Mouse (Mus musculus): ENCODE results near the gene Nufip2. TPM values are rescaled to one million over a fixed set of nuclear protein-coding genes. Genes with fewer than 3 reads are reported as not detected.

Gene Nufip2
- total and polyA plus RNA-seq, 2 experiments from 2014 or later: 3.0 to 52.0 TPM

GRCm38 (mm10) chr11:77713736-77714135 lies 27.8 kb downstream of the Nufip2 start:
- no peak overlapping the region for H3K9ac ChIP-seq
- no peak overlapping the region for H3K27ac ChIP-seq (ENCODE audit: low read depth, low read length)
- H3K4me2 ChIP-seq (ENCODE audit: low read depth): no peak overlapping the region
- no peaks in the 10 kb centered on the region for H3K27me3 ChIP-seq (ENCODE audit: insufficient read depth, low read length)
- 94% methylated on average over 3 of the region's 3 CpGs for WGBS
- no peak for DNase-seq
- no peaks in the 10 kb centered on the region for H3K9me3 ChIP-seq (ENCODE audit: low read length)
- no peaks in the 10 kb centered on the region for H3K4me1 ChIP-seq (ENCODE audit: insufficient read depth)
- no peak for TF ChIP-seq CTCF (IDR thresholded peaks at IDR 0.05; ENCODE audit: low read depth)
- no peak for ATAC-seq
- H3K4me3 ChIP-seq (ENCODE audit: low read depth, low read length): no peak overlapping the region
- no peaks in the 10 kb centered on the region for H3K36me3 ChIP-seq (ENCODE audit: insufficient read depth)

GRCm38 (mm10) chr11:77719055-77719454 lies 33.1 kb downstream of the Nufip2 start:
- no peak overlapping the region for H3K4me2 ChIP-seq (ENCODE audit: low read depth)
- 99% methylated on average over 2 of the region's 2 CpGs for WGBS
- no peaks in the 10 kb centered on the region for H3K36me3 ChIP-seq (ENCODE audit: insufficient read depth)
- no peaks in the 10 kb centered on the region for H3K9me3 ChIP-seq (ENCODE audit: low read length)
- no peak overlapping the region for H3K27ac ChIP-seq (ENCODE audit: low read depth, low read length)
- H3K27me3 ChIP-seq (ENCODE audit: insufficient read depth, low read length): no peaks in the 10 kb centered on the region
- DNase-seq (no peak), ATAC-seq (no peak)
- no peak for TF ChIP-seq CTCF (IDR thresholded peaks at IDR 0.05; ENCODE audit: low read depth)
- no peak overlapping the region for H3K4me3 ChIP-seq (ENCODE audit: low read depth, low read length)
- H3K9ac ChIP-seq: no peak overlapping the region
- no peaks in the 10 kb centered on the region for H3K4me1 ChIP-seq (ENCODE audit: insufficient read depth)

DNA sequence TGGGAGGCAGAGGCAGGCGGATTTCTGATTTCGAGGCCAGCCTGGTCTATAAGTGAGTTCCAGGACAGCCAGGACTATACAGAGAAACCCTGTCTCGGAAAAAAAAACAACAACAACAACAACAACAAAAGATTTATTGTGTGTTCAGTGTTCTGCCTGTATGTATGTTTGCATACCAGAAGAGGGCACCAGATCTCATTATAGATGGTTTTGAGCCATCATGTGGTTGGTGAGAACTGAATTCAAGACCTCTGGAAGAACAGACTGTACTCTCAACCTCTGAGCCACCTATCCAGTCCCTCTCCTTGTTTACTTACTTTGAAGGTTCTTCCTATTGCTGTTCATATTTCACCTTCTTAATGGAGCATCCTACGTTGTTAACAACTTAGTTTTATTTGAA lies 35.4 kb downstream of the Nufip2 start:
- WGBS: 90% methylated on average over 4 of the region's 4 CpGs
- no peaks in the 10 kb centered on the region for H3K27me3 ChIP-seq (ENCODE audit: insufficient read depth, low read length)
- no peak for DNase-seq
- no peak overlapping the region for H3K4me2 ChIP-seq (ENCODE audit: low read depth)
- H3K27ac ChIP-seq (ENCODE audit: low read depth, low read length): no peak overlapping the region
- no peak overlapping the region for H3K9ac ChIP-seq
- H3K4me1 ChIP-seq (ENCODE audit: insufficient read depth): 0 out of 2 replicates have a peak, but pooled peaks cover 3% of the 10 kb centered on the region
- H3K36me3 ChIP-seq (ENCODE audit: insufficient read depth): no peaks in the 10 kb centered on the region
- TF ChIP-seq CTCF (IDR thresholded peaks at IDR 0.05; ENCODE audit: low read depth): peak; percentile 12; the same call in 1 of the 2 replicates
- H3K4me3 ChIP-seq (ENCODE audit: low read depth, low read length): no peak overlapping the region
- ATAC-seq: no peak
- H3K9me3 ChIP-seq (ENCODE audit: low read length): no peaks in the 10 kb centered on the region

- no peak for ATAC-seq
- TF ChIP-seq CTCF (IDR thresholded peaks at IDR 0.05; ENCODE audit: low read depth): no peak
- no peak overlapping the region for H3K27ac ChIP-seq (ENCODE audit: low read depth, low read length)
- no peak overlapping the region for H3K4me3 ChIP-seq (ENCODE audit: low read depth, low read length)
- no peaks in the 10 kb centered on the region for H3K27me3 ChIP-seq (ENCODE audit: insufficient read depth, low read length)
- no peaks in the 10 kb centered on the region for H3K36me3 ChIP-seq (ENCODE audit: insufficient read depth)
- H3K4me2 ChIP-seq (ENCODE audit: low read depth): no peak overlapping the region
- no peak overlapping the region for H3K9ac ChIP-seq
- peak; percentile 13 for DNase-seq
- H3K4me1 ChIP-seq (ENCODE audit: insufficient read depth): 0 out of 2 replicates have a peak, but pooled peaks cover 3% of the 10 kb centered on the region
- H3K9me3 ChIP-seq (ENCODE audit: low read length): no peaks in the 10 kb centered on the region
- 72% methylated on average over 7 of the region's 7 CpGs for WGBS
These were observed 38.8 kb downstream of the Nufip2 start for GRCm38 (mm10) chr11:77724766-77725165.

DNA sequence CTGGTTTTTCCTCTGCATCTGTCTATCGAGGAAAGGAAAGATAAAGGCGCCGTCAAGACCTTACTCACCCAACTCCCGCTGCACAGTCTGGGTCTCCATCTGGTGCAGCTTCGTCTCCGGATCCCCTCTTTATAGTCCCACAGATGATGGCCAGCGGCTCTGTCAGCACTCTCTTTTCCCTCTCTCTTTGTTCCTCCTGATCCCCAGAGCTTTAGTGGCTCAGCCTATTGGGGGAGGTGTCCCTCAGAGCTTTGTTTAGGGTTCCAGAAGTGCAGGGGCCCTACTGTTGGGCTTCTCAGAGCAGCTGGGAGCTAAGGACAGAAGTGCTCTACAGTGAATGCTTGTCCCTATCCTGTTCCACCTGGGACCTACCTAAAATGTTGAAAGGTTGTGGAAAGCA lies 39.2 kb downstream of the Nufip2 start, which contains the start of gene Cryba1:
TSS of gene Cryba1 (minus strand) at position 101 of the 400 bp plus-strand sequence.
- ATAC-seq: no peak
- Histone ChIP-seq H3K9ac (no peak within 1 kb of the TSS), H3K27me3 (ENCODE audit: insufficient read depth, low read length) (no peaks in the 10 kb centered on the region), H3K27ac (ENCODE audit: low read depth, low read length) (no peak within 1 kb of the TSS), H3K4me1 (ENCODE audit: insufficient read depth) (0 out of 2 replicates have a peak, but pooled peaks cover 3% of the 10 kb centered on the region), H3K4me3 (ENCODE audit: low read depth, low read length) (no peak within 1 kb of the TSS), H3K36me3 (ENCODE audit: insufficient read depth) (no peaks in the 10 kb centered on the region), H3K4me2 (ENCODE audit: low read depth) (no peak within 1 kb of the TSS), H3K9me3 (ENCODE audit: low read length) (no peaks in the 10 kb centered on the region)
- no peak for TF ChIP-seq CTCF (IDR thresholded peaks at IDR 0.05; ENCODE audit: low read depth)
- WGBS: 54% methylated on average over 7 of the region's 7 CpGs
- DNase-seq: no peak

GRCm38 (mm10) chr11:77728587-77728986 lies 42.6 kb downstream of the Nufip2 start:
- Histone ChIP-seq H3K9ac (no peak overlapping the region), H3K27me3 (ENCODE audit: insufficient read depth, low read length) (no peaks in the 10 kb centered on the region), H3K36me3 (ENCODE audit: insufficient read depth) (no peaks in the 10 kb centered on the region), H3K4me2 (ENCODE audit: low read depth) (no peak overlapping the region), H3K9me3 (ENCODE audit: low read length) (no peaks in the 10 kb centered on the region), H3K27ac (ENCODE audit: low read depth, low read length) (no peak overlapping the region), H3K4me3 (ENCODE audit: low read depth, low read length) (no peak overlapping the region), H3K4me1 (ENCODE audit: insufficient read depth) (0 out of 2 replicates have a peak, but pooled peaks cover 3% of the 10 kb centered on the region)
- WGBS: 46% methylated on average over 2 of the region's 2 CpGs
- no peak for DNase-seq
- no peak for ATAC-seq
- TF ChIP-seq CTCF (IDR thresholded peaks at IDR 0.05; ENCODE audit: low read depth): no peak

DNA sequence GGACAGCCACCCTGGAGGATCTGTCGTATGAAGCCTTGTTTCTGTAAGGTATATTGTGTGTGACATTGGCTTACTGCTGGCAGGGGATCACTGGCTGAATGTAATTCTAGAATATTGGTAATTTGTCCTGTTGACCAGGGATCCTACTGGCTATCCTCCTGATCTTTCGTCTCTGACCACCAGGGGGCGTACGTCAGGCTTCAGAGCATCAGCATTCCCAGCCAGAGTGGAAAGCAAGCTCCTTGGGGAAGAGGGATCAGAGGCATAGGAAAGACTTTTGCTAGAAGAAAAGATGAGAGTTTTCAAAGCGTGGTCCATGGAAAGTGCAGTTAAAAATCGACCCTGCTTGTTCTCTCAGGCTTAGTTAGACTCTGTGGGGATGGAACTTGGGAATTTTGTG lies 51.3 kb downstream of the Nufip2 start:
- no peaks in the 10 kb centered on the region for H3K4me1 ChIP-seq (ENCODE audit: insufficient read depth)
- H3K4me3 ChIP-seq (ENCODE audit: low read depth, low read length): no peak overlapping the region
- H3K27me3 ChIP-seq (ENCODE audit: insufficient read depth, low read length): no peaks in the 10 kb centered on the region
- peak; percentile 93 for TF ChIP-seq CTCF (IDR thresholded peaks at IDR 0.05; ENCODE audit: low read depth)
- ATAC-seq (peak; percentile 43; the same call in 1 of the 2 replicates), DNase-seq (peak; percentile 83)
- no peak overlapping the region for H3K9ac ChIP-seq
- H3K36me3 ChIP-seq (ENCODE audit: insufficient read depth): no peaks in the 10 kb centered on the region
- H3K9me3 ChIP-seq (ENCODE audit: low read length): no peaks in the 10 kb centered on the region
- no peak overlapping the region for H3K27ac ChIP-seq (ENCODE audit: low read depth, low read length)
- 1% methylated on average over 6 of the region's 6 CpGs for WGBS
- no peak overlapping the region for H3K4me2 ChIP-seq (ENCODE audit: low read depth)
